Mouse (Mus musculus): ENCODE measurements around the gene Pepd. TPM values are rescaled to one million over a fixed set of nuclear protein-coding genes. Genes with fewer than 3 reads are reported as not detected.

Pepd gene
- total RNA-seq, 1 experiment: 53.9 TPM

- DNase-seq (ENCODE audit: low read depth, low spot score): no peak
- TF ChIP-seq ZC3H11A (IDR thresholded peaks at IDR 0.05; ENCODE audit: borderline replicate concordance, low read depth, low read length) (no peak), HCFC1 (IDR thresholded peaks at IDR 0.05; ENCODE audit: borderline replicate concordance, insufficient read depth, low read length) (no peak), ZNF384 (IDR thresholded peaks at IDR 0.05; ENCODE audit: low read depth, low read length) (no peak), CHD2 (IDR thresholded peaks at IDR 0.05; ENCODE audit: low read depth, low read length) (no peak), MAFK (IDR thresholded peaks at IDR 0.05; ENCODE audit: insufficient read depth, low read depth, low read length) (no peak)
- peaks cover 0 to 6% of the 10 kb centered on the region in 2 experiments; a peak in 1 of 4 replicates for H3K4me1 ChIP-seq (ENCODE audit: control insufficient read depth in 2 of 2, insufficient read depth in 2 of 2, low read length in 2 of 2, poor library complexity in 1 of 2)
Measured at GRCm38 (mm10) chr7:34986575-34987150, 74.5 kb downstream of the Pepd start.

GRCm38 (mm10) chr7:34987258-34987657 lies 75.1 kb downstream of the Pepd start:
- Histone ChIP-seq H3K36me3 (ENCODE audit: control insufficient read depth, insufficient read depth, low read length, poor library complexity, severe bottlenecking) (peaks cover 3% of the 10 kb centered on the region; the same call in 1 of the 2 replicates), H3K4me3 (ENCODE audit: insufficient read depth in 1 of 2, low read depth in 1 of 2, low read length in 2 of 2, poor library complexity in 1 of 2, severe bottlenecking in 1 of 2) (no peak overlapping the region), H3K4me1 (ENCODE audit: control insufficient read depth in 2 of 2, insufficient read depth in 2 of 2, low read length in 2 of 2, poor library complexity in 1 of 2) (peaks cover 0 to 6% of the 10 kb centered on the region in 2 experiments; a peak in 1 of 4 replicates), H3K27ac (ENCODE audit: insufficient read depth, low read depth, low read length, poor library complexity, severe bottlenecking) (no peak overlapping the region), H3K9ac (ENCODE audit: insufficient read depth, low read depth, low read length, poor library complexity, severe bottlenecking) (no peak overlapping the region), H3K9me3 (ENCODE audit: control insufficient read depth, insufficient read depth, low read depth, low read length) (no peaks in the 10 kb centered on the region)
- TF ChIP-seq HCFC1 (IDR thresholded peaks at IDR 0.05; ENCODE audit: borderline replicate concordance, insufficient read depth, low read length): no peak
- TF ChIP-seq MAFK (IDR thresholded peaks at IDR 0.05; ENCODE audit: insufficient read depth, low read depth, low read length): no peak
- no peak for TF ChIP-seq ZC3H11A (IDR thresholded peaks at IDR 0.05; ENCODE audit: borderline replicate concordance, low read depth, low read length)
- no peak for TF ChIP-seq ZNF384 (IDR thresholded peaks at IDR 0.05; ENCODE audit: low read depth, low read length)
- TF ChIP-seq CHD2 (IDR thresholded peaks at IDR 0.05; ENCODE audit: low read depth, low read length): no peak
- in situ Hi-C loops (cut with MboI; ENCODE audit: low sequenced_read_pairs in 2 of 2, unreplicated experiment in 2 of 2): no loop called here
- DNase-seq (ENCODE audit: low read depth, low spot score): no peak

More at GRCm38 (mm10) chr7:34986575-34987150, 74.5 kb downstream of the Pepd start:
- Histone ChIP-seq H3K36me3 (ENCODE audit: control insufficient read depth, insufficient read depth, low read length, poor library complexity, severe bottlenecking) (peaks cover 6% of the 10 kb centered on the region; the same call in 1 of the 2 replicates), H3K9ac (ENCODE audit: insufficient read depth, low read depth, low read length, poor library complexity, severe bottlenecking) (no peak overlapping the region), H3K9me3 (ENCODE audit: control insufficient read depth, insufficient read depth, low read depth, low read length) (no peaks in the 10 kb centered on the region), H3K27ac (ENCODE audit: insufficient read depth, low read depth, low read length, poor library complexity, severe bottlenecking) (no peak overlapping the region), H3K4me3 (ENCODE audit: insufficient read depth in 1 of 2, low read depth in 1 of 2, low read length in 2 of 2, poor library complexity in 1 of 2, severe bottlenecking in 1 of 2) (no peak overlapping the region)
- in situ Hi-C loops (cut with MboI; ENCODE audit: low sequenced_read_pairs in 2 of 2, unreplicated experiment in 2 of 2): no loop called here

DNA sequence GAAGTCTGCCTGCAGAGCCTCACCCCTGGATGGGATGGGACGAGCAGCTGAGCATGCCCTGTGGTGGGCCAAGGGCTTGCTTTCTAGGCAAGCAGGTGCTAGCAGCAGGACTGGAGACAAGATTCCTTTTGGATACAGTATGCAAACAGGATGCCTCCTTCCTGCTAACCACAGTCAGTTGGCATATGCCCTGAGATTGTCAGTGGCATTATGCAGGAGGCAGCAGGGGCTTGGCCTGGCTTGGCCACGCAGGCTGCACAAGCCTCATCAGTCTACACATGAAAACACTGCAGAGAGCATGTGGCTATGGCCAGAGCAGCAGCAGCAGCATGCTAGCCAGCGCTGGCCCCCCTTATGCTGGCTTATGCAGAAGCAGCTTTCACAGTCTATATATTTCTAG lies 76.3 kb downstream of the Pepd start:
- H3K27ac ChIP-seq (ENCODE audit: insufficient read depth, low read depth, low read length, poor library complexity, severe bottlenecking): no peak overlapping the region
- no peak overlapping the region for H3K9ac ChIP-seq (ENCODE audit: insufficient read depth, low read depth, low read length, poor library complexity, severe bottlenecking)
- in situ Hi-C loops (cut with MboI; ENCODE audit: low sequenced_read_pairs in 2 of 2, unreplicated experiment in 2 of 2): no loop called here
- H3K4me3 ChIP-seq (ENCODE audit: insufficient read depth in 1 of 2, low read depth in 1 of 2, low read length in 2 of 2, poor library complexity in 1 of 2, severe bottlenecking in 1 of 2): no peak overlapping the region
- H3K9me3 ChIP-seq (ENCODE audit: control insufficient read depth, insufficient read depth, low read depth, low read length): no peaks in the 10 kb centered on the region
- DNase-seq (ENCODE audit: low read depth, low spot score): no peak
- peaks cover 0 to 6% of the 10 kb centered on the region in 2 experiments; a peak in 1 of 4 replicates for H3K4me1 ChIP-seq (ENCODE audit: control insufficient read depth in 2 of 2, insufficient read depth in 2 of 2, low read length in 2 of 2, poor library complexity in 1 of 2)
- TF ChIP-seq MAFK (IDR thresholded peaks at IDR 0.05; ENCODE audit: insufficient read depth, low read depth, low read length) (no peak), ZC3H11A (IDR thresholded peaks at IDR 0.05; ENCODE audit: borderline replicate concordance, low read depth, low read length) (no peak), ZNF384 (IDR thresholded peaks at IDR 0.05; ENCODE audit: low read depth, low read length) (no peak)
- no peaks in the 10 kb centered on the region; the same call in 1 of the 2 replicates for H3K36me3 ChIP-seq (ENCODE audit: control insufficient read depth, insufficient read depth, low read length, poor library complexity, severe bottlenecking)

DNA sequence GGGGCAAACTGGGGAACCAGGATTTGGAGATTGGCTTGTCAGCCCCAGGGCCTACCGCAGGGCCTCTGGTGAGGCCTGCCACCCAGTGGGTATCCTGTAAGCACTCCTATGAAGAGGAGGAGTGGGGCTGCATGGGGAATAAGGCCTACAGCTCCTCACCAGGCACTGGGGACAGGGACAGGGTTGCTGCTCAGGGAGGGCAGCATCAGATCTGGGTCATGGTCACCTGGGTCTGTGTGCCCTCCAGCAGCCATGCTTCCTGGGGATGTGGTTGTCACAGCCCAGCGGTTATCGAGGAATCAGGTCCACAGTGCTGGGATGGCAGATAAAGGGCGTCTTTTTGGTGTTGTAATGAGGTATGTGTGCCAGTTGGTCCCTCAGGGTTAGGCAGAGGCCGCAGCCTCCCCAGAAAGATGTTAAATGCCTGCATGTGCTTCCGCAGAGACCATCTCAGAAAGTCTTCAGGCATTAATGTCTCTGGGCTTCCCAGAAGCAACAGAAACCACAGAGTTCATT lies 79.6 kb downstream of the Pepd start:
- Histone ChIP-seq H3K36me3 (ENCODE audit: control insufficient read depth, insufficient read depth, low read length, poor library complexity, severe bottlenecking) (no peaks in the 10 kb centered on the region; the same call in 1 of the 2 replicates), H3K9me3 (ENCODE audit: control insufficient read depth, insufficient read depth, low read depth, low read length) (no peaks in the 10 kb centered on the region), H3K9ac (ENCODE audit: insufficient read depth, low read depth, low read length, poor library complexity, severe bottlenecking) (no peak overlapping the region), H3K4me3 (ENCODE audit: insufficient read depth in 1 of 2, low read depth in 1 of 2, low read length in 2 of 2, poor library complexity in 1 of 2, severe bottlenecking in 1 of 2) (no peak overlapping the region), H3K27ac (ENCODE audit: insufficient read depth, low read depth, low read length, poor library complexity, severe bottlenecking) (no peak overlapping the region), H3K4me1 (ENCODE audit: control insufficient read depth in 2 of 2, insufficient read depth in 2 of 2, low read length in 2 of 2, poor library complexity in 1 of 2) (no peaks in the 10 kb centered on the region)
- DNase-seq (ENCODE audit: low read depth, low spot score): no peak
- in situ Hi-C loops (cut with MboI; ENCODE audit: low sequenced_read_pairs in 2 of 2, unreplicated experiment in 2 of 2): no loop called here
- TF ChIP-seq ZC3H11A (IDR thresholded peaks at IDR 0.05; ENCODE audit: borderline replicate concordance, low read depth, low read length): no peak
- no peak for TF ChIP-seq MAFK (IDR thresholded peaks at IDR 0.05; ENCODE audit: insufficient read depth, low read depth, low read length)
- TF ChIP-seq ZNF384 (IDR thresholded peaks at IDR 0.05; ENCODE audit: low read depth, low read length): no peak
- no peak for TF ChIP-seq CHD2 (IDR thresholded peaks at IDR 0.05; ENCODE audit: low read depth, low read length)
- TF ChIP-seq HCFC1 (IDR thresholded peaks at IDR 0.05; ENCODE audit: borderline replicate concordance, insufficient read depth, low read length): no peak

All from ES-E14 (cell line).